Mouse (Mus musculus) heart, embryonic 16.5 days (tissue): Measurements from ENCODE around the gene Unc5c. TPM values are rescaled to one million over a fixed set of nuclear protein-coding genes. Genes with fewer than 3 reads are reported as not detected.

Experiments
- ATAC-seq: fragments of 200-750 bp; cut with Nextera tagmentation; replicated peaks from 2 replicates; pipeline ENCODE4 v1.8.0; 2017; ENCODE audit warnings: moderate number of reproducible peaks; ENCODE audit not compliant: insufficient read depth, low FRiP score; ENCODE audit errors: extremely low read depth
- H3K27ac ChIP-seq: fragments of 300-500 bp; sonication (generic); 2 replicates; pipeline ENCODE4 v1.5.1; 2014; ENCODE audit warnings: mild to moderate bottlenecking, low read length, control low read depth, moderate library complexity
- H3K27me3 ChIP-seq: fragments of 300-500 bp; sonication (generic); 2 replicates; pipeline ENCODE4 v1.6.1; 2014; ENCODE audit warnings: low read length, mixed read lengths; ENCODE audit not compliant: control insufficient read depth, insufficient read depth
- H3K36me3 ChIP-seq: fragments of 300-500 bp; sonication (generic); 2 replicates; pipeline ENCODE4 v1.6.1; 2014; ENCODE audit not compliant: control insufficient read depth, insufficient read depth
- H3K4me1 ChIP-seq: fragments of 300-500 bp; sonication (generic); 2 replicates; pipeline ENCODE4 v1.6.1; 2014; ENCODE audit warnings: low read length, mixed read lengths; ENCODE audit not compliant: control insufficient read depth, insufficient read depth
- H3K4me2 ChIP-seq: fragments of 300-500 bp; sonication (generic); 2 replicates; pipeline ENCODE4 v1.6.1; 2014; ENCODE audit warnings: low read depth, mild to moderate bottlenecking, control low read depth, low read length
- H3K4me3 ChIP-seq: fragments of 300-500 bp; sonication (generic); 2 replicates; pipeline ENCODE4 v1.5.1; 2014; ENCODE audit warnings: mild to moderate bottlenecking, control low read depth, low read length
- H3K9ac ChIP-seq: fragments of 300-500 bp; sonication (generic); 2 replicates; pipeline ENCODE4 v1.6.1; 2014; ENCODE audit warnings: low read length, control low read depth
- H3K9me3 ChIP-seq: fragments of 300-500 bp; sonication (generic); replicated peaks from 2 replicates; pipeline ENCODE4 v1.6.1; 2016; ENCODE audit warnings: low read length; ENCODE audit not compliant: control insufficient read depth
- WGBS: fragments of 180-500 bp; shearing (Covaris S2); extraction: QIAGEN DNeasy Blood & Tissue Kit; methylation state at CpG from one replicate; pipeline ENCODE4 v1.1.7; 2014; 5-methylcytosine and 5-hydroxymethylcytosine counted together
- polyA plus RNA-seq: library from polyadenylated mRNA; unstranded; fragments of >200 nt; fragmentation: Nextera tagmentation; extraction: Ambion mirVana; gene quantifications from 2 replicates; pipeline ENCODE4 v1.2.1, GENCODE M21; 2015

Gene Unc5c
- polyA plus RNA-seq, 1 experiment from 2014 or later = 1.7 TPM

DNA sequence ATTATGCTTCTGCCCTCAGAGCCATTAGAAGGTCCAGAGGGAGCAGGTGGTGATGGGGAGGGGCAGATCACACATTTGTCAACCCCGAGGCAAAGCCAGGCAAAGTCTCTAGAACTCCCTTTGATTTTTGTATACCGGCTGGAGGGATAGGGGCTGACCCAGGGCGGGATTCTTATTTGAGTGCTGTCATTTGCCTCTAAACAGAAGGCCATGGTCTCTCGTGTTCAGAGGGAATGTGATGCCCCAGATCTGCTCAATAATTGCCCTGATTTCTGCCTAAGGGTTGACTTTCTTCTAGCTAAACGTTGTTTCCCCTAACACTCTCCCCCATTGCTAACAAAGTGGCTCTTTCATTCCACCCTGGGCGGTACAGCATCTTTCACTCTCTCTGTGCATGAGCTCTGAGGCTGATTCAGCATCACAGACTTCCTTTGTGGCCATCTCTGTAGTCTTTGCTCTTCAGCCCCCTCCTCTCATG is 136.1 kb downstream of the Unc5c start:
- Histone ChIP-seq H3K36me3 (no peaks in the 10 kb centered on the region), H3K4me3 (no peak overlapping the region), H3K27me3 (no peaks in the 10 kb centered on the region), H3K4me2 (no peak overlapping the region), H3K27ac (no peak overlapping the region), H3K9ac (no peak overlapping the region), H3K9me3 (no peaks in the 10 kb centered on the region), H3K4me1 (no peaks in the 10 kb centered on the region)
- ATAC-seq = no peak
- 44% methylated on average over 6 of the region's 6 CpGs for WGBS

DNA sequence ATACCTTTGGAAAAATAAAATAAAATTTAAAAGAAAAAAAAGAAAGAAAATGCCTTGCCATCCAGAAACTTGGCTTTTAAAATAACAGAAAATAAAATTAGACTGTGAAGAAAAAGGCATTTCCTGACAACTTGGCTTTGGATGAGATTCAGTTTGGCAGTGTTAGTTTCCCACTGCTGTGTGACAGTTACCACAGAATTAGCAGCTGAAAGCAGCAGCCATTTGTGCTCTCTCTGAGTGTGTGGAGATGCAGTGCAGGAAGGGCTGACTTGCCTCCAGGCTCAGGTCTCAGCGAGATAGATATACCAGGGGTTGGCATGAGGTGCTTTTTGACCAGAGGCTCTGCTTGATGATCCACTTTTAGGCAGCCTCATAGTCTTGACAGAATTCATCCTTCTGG is 151.7 kb downstream of the Unc5c start:
- no peak overlapping the region for H3K9ac ChIP-seq
- H3K27me3 ChIP-seq = no peaks in the 10 kb centered on the region
- H3K27ac ChIP-seq = no peak overlapping the region
- WGBS = 41% methylated on average over 1 of the region's 1 CpGs
- no peaks in the 10 kb centered on the region for H3K4me1 ChIP-seq
- ATAC-seq = no peak
- H3K36me3 ChIP-seq = no peaks in the 10 kb centered on the region
- no peak overlapping the region for H3K4me3 ChIP-seq
- H3K9me3 ChIP-seq = no peaks in the 10 kb centered on the region
- H3K4me2 ChIP-seq = no peak overlapping the region

DNA sequence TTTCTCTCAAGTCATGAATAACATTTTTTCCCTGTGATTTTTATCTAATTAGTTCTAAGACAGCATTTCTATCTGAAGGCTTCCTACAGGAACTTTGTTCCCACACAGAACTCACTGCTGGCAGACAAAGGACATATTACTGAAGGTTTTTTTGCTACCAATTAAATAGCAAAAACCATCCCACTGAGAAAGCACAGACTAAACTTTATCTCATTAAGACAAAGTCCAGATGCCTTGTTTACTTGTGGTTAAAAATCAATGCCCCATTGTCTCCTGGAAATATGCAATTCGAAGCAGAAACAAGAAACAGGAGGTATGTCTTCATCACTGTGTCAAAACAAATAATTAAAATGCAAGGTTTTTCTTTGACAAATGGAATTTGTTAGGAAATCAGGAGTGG is 153.7 kb downstream of the Unc5c start:
- no peaks in the 10 kb centered on the region for H3K9me3 ChIP-seq
- H3K4me3 ChIP-seq = no peak overlapping the region
- no peaks in the 10 kb centered on the region for H3K4me1 ChIP-seq
- no peak overlapping the region for H3K9ac ChIP-seq
- no peaks in the 10 kb centered on the region for H3K27me3 ChIP-seq
- no peak for ATAC-seq
- WGBS = 51% methylated on average over 1 of the region's 1 CpGs
- H3K4me2 ChIP-seq = no peak overlapping the region
- H3K27ac ChIP-seq = no peak overlapping the region
- no peaks in the 10 kb centered on the region for H3K36me3 ChIP-seq

GRCm38 (mm10) chr3:141621496-141621895 is 156.5 kb downstream of the Unc5c start:
- Histone ChIP-seq H3K4me2 (no peak overlapping the region), H3K9me3 (no peaks in the 10 kb centered on the region), H3K27me3 (no peaks in the 10 kb centered on the region), H3K9ac (no peak overlapping the region), H3K4me3 (no peak overlapping the region), H3K4me1 (no peaks in the 10 kb centered on the region), H3K27ac (no peak overlapping the region), H3K36me3 (no peaks in the 10 kb centered on the region)
- 92% methylated on average over 1 of the region's 1 CpGs for WGBS
- no peak for ATAC-seq

GRCm38 (mm10) chr3:141626935-141627638 is 162.1 kb downstream of the Unc5c start:
- Histone ChIP-seq H3K4me3 (no peak overlapping the region), H3K27ac (no peak overlapping the region), H3K27me3 (no peaks in the 10 kb centered on the region), H3K4me2 (no peak overlapping the region), H3K4me1 (no peaks in the 10 kb centered on the region), H3K9ac (no peak overlapping the region), H3K9me3 (no peaks in the 10 kb centered on the region), H3K36me3 (no peaks in the 10 kb centered on the region)
- WGBS = 63% methylated on average over 1 of the region's 1 CpGs
- ATAC-seq = no peak

- H3K36me3 ChIP-seq = no peaks in the 10 kb centered on the region
- no peak for ATAC-seq
- no peak overlapping the region for H3K9ac ChIP-seq
- no peak overlapping the region for H3K4me2 ChIP-seq
- H3K9me3 ChIP-seq = no peaks in the 10 kb centered on the region
- no peaks in the 10 kb centered on the region for H3K4me1 ChIP-seq
- no peak overlapping the region for H3K27ac ChIP-seq
- no peaks in the 10 kb centered on the region for H3K27me3 ChIP-seq
- WGBS = 79% methylated on average over 5 of the region's 5 CpGs
- H3K4me3 ChIP-seq = no peak overlapping the region
Observed at GRCm38 (mm10) chr3:141627639-141627977, 162.6 kb downstream of the Unc5c start.

DNA sequence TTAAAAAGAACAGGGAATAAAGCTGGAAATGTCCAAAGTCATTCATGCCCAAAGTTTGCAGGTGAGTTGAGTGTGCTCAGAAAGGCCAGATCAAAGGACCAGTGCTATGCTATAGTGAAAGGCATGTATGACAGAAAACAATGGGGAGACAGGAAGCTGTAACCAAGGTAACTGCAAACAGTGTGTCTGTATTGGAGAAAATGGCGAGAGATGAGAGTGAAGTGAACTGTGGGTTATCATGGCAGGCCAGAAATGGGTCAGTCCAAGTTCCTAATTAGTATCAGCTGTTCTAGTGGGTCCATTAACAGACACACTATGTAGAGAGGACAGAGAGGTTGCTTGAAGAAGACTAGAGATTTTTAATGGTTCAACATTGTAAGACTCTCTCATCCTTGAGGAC is 164.4 kb downstream of the Unc5c start:
- Histone ChIP-seq H3K36me3 (no peaks in the 10 kb centered on the region), H3K27me3 (no peaks in the 10 kb centered on the region), H3K4me3 (no peak overlapping the region), H3K4me1 (no peaks in the 10 kb centered on the region), H3K9ac (no peak overlapping the region), H3K9me3 (no peaks in the 10 kb centered on the region), H3K27ac (no peak overlapping the region), H3K4me2 (no peak overlapping the region)
- ATAC-seq = no peak
- 46% methylated on average over 1 of the region's 1 CpGs for WGBS

- Histone ChIP-seq H3K4me3 (no peak overlapping the region), H3K27me3 (no peaks in the 10 kb centered on the region), H3K9ac (no peak overlapping the region), H3K9me3 (no peaks in the 10 kb centered on the region), H3K4me2 (no peak overlapping the region), H3K4me1 (no peaks in the 10 kb centered on the region), H3K36me3 (no peaks in the 10 kb centered on the region), H3K27ac (no peak overlapping the region)
- no peak for ATAC-seq
- WGBS = 12% methylated on average over 1 of the region's 1 CpGs
Observed at GRCm38 (mm10) chr3:141637900-141638299, 172.9 kb downstream of the Unc5c start.

- Histone ChIP-seq H3K9me3 (no peaks in the 10 kb centered on the region), H3K4me3 (no peak overlapping the region), H3K4me2 (no peak overlapping the region), H3K27ac (no peak overlapping the region), H3K36me3 (no peaks in the 10 kb centered on the region), H3K9ac (no peak overlapping the region), H3K4me1 (no peaks in the 10 kb centered on the region), H3K27me3 (no peaks in the 10 kb centered on the region)
- ATAC-seq = no peak
- WGBS = 56% methylated on average over 5 of the region's 5 CpGs
Observed at GRCm38 (mm10) chr3:141644264-141644663, 179.2 kb downstream of the Unc5c start.
